Mouse (Mus musculus): ENCODE data around the gene Clec2i.
"Not testable (repeated sequence)": the region's sequence is repeated elsewhere in the genome, so short reads cannot be mapped to it uniquely, and the experiment has no call there.

Clec2i gene

GRCm38 (mm10) chr6:128854895-128855294 lies 32.5 kb upstream of the Clec2i start:
- DNase-seq (ENCODE audit: low read depth, low spot score), result no peak

- DNase-seq (ENCODE audit: low read depth, low spot score), result no peak
These were observed 31.9 kb upstream of the Clec2i start for GRCm38 (mm10) chr6:128855477-128855876.

- no peak for DNase-seq (ENCODE audit: low read depth, low spot score)
These were observed 31.1 kb upstream of the Clec2i start for GRCm38 (mm10) chr6:128856250-128856649.

GRCm38 (mm10) chr6:128857976-128858375 lies 29.4 kb upstream of the Clec2i start:
- no peak for DNase-seq (ENCODE audit: low read depth, low spot score)

GRCm38 (mm10) chr6:128868861-128869260 lies 18.5 kb upstream of the Clec2i start:
- no peak for DNase-seq (ENCODE audit: low read depth, low spot score)

GRCm38 (mm10) chr6:128871910-128872610 lies 15.3 kb upstream of the Clec2i start:
- no peak for DNase-seq (ENCODE audit: low read depth, low spot score)

- no peak for DNase-seq (ENCODE audit: low read depth, low spot score)
These were observed 1.4 kb downstream of the Clec2i start for GRCm38 (mm10) chr6:128888834-128889233.

GRCm38 (mm10) chr6:128890948-128891355 lies 3.6 kb downstream of the Clec2i start, which contains the start of gene BC035044:
Gene BC035044 (minus strand): TSS chr6:128891126.
- no peak for DNase-seq (ENCODE audit: low read depth, low spot score)

- DNase-seq (ENCODE audit: low read depth, low spot score), result no peak
These were observed 8.1 kb downstream of the Clec2i start for GRCm38 (mm10) chr6:128895404-128896001.

- no peak for DNase-seq (ENCODE audit: low read depth, low spot score)
These were observed 12.7 kb downstream of the Clec2i start for GRCm38 (mm10) chr6:128900044-128900443.

GRCm38 (mm10) chr6:128900796-128901552 lies 13.6 kb downstream of the Clec2i start:
- not testable (repeated sequence) for DNase-seq (ENCODE audit: low read depth, low spot score)

GRCm38 (mm10) chr6:128913598-128914254 lies 26.3 kb downstream of the Clec2i start:
- DNase-seq (ENCODE audit: low read depth, low spot score), result no peak

GRCm38 (mm10) chr6:128917322-128917721 lies 29.9 kb downstream of the Clec2i start:
- no peak for DNase-seq (ENCODE audit: low read depth, low spot score)

- DNase-seq (ENCODE audit: low read depth, low spot score), result no peak
These were observed 45.7 kb downstream of the Clec2i start for GRCm38 (mm10) chr6:128933050-128933449.

- DNase-seq (ENCODE audit: low read depth, low spot score), result not testable (repeated sequence)
These were observed 46.7 kb downstream of the Clec2i start, which contains the start of gene Clec2g for GRCm38 (mm10) chr6:128934081-128934480. Gene Clec2g (plus strand): TSS chr6:128934381.

GRCm38 (mm10) chr6:128935889-128936665 lies 48.7 kb downstream of the Clec2i start:
- DNase-seq (ENCODE audit: low read depth, low spot score), result not testable (repeated sequence)

- DNase-seq (ENCODE audit: low read depth, low spot score), result no peak
These were observed 54.4 kb downstream of the Clec2i start for GRCm38 (mm10) chr6:128941646-128942421.

- DNase-seq (ENCODE audit: low read depth, low spot score), result no peak
These were observed 58.2 kb downstream of the Clec2i start for GRCm38 (mm10) chr6:128945564-128945963.
